9 mouse cellular contexts compared by ENCODE assay signal in genomic region chr7:44890180-44890579, GRCm38 (mm10). TPM values are rescaled to one million over a fixed set of nuclear protein-coding genes. Genes with fewer than 3 reads are reported as not detected.
A peak's percentile ranks its signal among the peaks of the same experiment; 100 is the strongest.
DNase-seq lines count a peak whose midpoint lies in the region; ATAC-seq and TF ChIP-seq lines count a peak whose summit lies in the region.
"Had no signal": no experiment of that assay in that cellular context is flagged by ENCODE, and none has a peak within 500 bp of the region (broad histone marks: within the 10 kb centered on the region; RNA-seq: fewer than 3 reads in every experiment).

No protein-coding gene starts in this region.

- peaks cover 23% of the 10 kb centered on the region; the same call in 1 of the 2 replicates for H3K36me3 ChIP-seq in lung, embryonic 15.5 days
- H3K36me3 ChIP-seq in hindbrain, embryonic 11.5 days (ENCODE audit: control insufficient read depth, insufficient read depth, low read length) = peaks cover 6% of the 10 kb centered on the region; the same call in 1 of the 2 replicates
- peaks cover 8% of the 10 kb centered on the region for H3K36me3 ChIP-seq in liver, postnatal 0 days (replicated peaks; ENCODE audit: insufficient read depth, low read length)

- TF ChIP-seq EP300 in liver, postnatal 0 days (IDR thresholded peaks at IDR 0.05; ENCODE audit: low read depth) = no peak

- DNase-seq in lung, postnatal 4 days = no peak
- no peak for DNase-seq in hindbrain, embryonic 11.5 days (ENCODE audit: low spot score)
- no peak for DNase-seq in liver, postnatal 0 days
- peak; percentile 60 for DNase-seq in yolk sac, embryonic 10.5 days (ENCODE audit: low spot score)
- DNase-seq in adrenal gland, postnatal 36 days = no peak
- DNase-seq in left cerebral cortex, postnatal 14 days (ENCODE audit: low spot score in 2 of 2) = no peak
- DNase-seq: right cerebral cortex, postnatal 14 days; thymus, adult 2 months had no signal

- no peaks in the 10 kb centered on the region for H3K9me3 ChIP-seq in lung, embryonic 15.5 days
- H3K9me3 ChIP-seq in hindbrain, embryonic 11.5 days (ENCODE audit: control insufficient read depth, low read length) = no peaks in the 10 kb centered on the region
- no peaks in the 10 kb centered on the region for H3K9me3 ChIP-seq in liver, postnatal 0 days (ENCODE audit: low read length)

- H3K4me1 ChIP-seq in lung, embryonic 15.5 days = peaks cover 42% of the 10 kb centered on the region
- peaks cover 5% of the 10 kb centered on the region for H3K4me1 ChIP-seq in hindbrain, embryonic 11.5 days (replicated peaks; ENCODE audit: control insufficient read depth, insufficient read depth, low read length)
- H3K4me1 ChIP-seq in liver, postnatal 0 days (ENCODE audit: insufficient read depth) = peaks cover 22% of the 10 kb centered on the region

- ATAC-seq in lung, embryonic 15.5 days (ENCODE audit: borderline replicate concordance, extremely low read depth, low FRiP score, low TSS enrichment) = no peak
- no peak for ATAC-seq in hindbrain, embryonic 11.5 days (ENCODE audit: low FRiP score)
- ATAC-seq in liver, postnatal 0 days = no peak

- H3K9ac ChIP-seq in lung, embryonic 15.5 days = no peak overlapping the region
- no peak overlapping the region for H3K9ac ChIP-seq in hindbrain, embryonic 11.5 days (ENCODE audit: low read depth, low read length)
- no peak overlapping the region for H3K9ac ChIP-seq in liver, postnatal 0 days (replicated peaks)

- H3K27me3 ChIP-seq in lung, embryonic 15.5 days = no peaks in the 10 kb centered on the region
- H3K27me3 ChIP-seq in hindbrain, embryonic 11.5 days (ENCODE audit: control insufficient read depth, insufficient read depth, low read length) = no peaks in the 10 kb centered on the region
- no peaks in the 10 kb centered on the region for H3K27me3 ChIP-seq in liver, postnatal 0 days (ENCODE audit: insufficient read depth, low read length)

- no peak overlapping the region for H3K27ac ChIP-seq in lung, embryonic 15.5 days
- H3K27ac ChIP-seq in hindbrain, embryonic 11.5 days (ENCODE audit: low read depth, low read length) = no peak overlapping the region
- H3K27ac ChIP-seq in liver, postnatal 0 days (ENCODE audit: low read depth) = no peak overlapping the region

- intact Hi-C loops in left cerebral cortex, postnatal 14 days (cut with DNase I) = loop anchor here (2.0 kb wide), 1 partner anchor 17 kb away; no protein-coding TSS in a partner anchor

- H3K4me2 ChIP-seq in lung, embryonic 15.5 days = peak overlapping the region; percentile 87; the same call in 1 of the 2 replicates
- H3K4me2 ChIP-seq in hindbrain, embryonic 11.5 days (replicated peaks; ENCODE audit: low read depth, low read length) = 0 out of 2 replicates have a peak overlapping the region, but pooled peaks have one; percentile 12
- 0 out of 2 replicates have a peak overlapping the region, but pooled peaks have one; percentile 95 for H3K4me2 ChIP-seq in liver, postnatal 0 days (ENCODE audit: low read depth, low read length)

- no peak for TF ChIP-seq CTCF in liver, postnatal 0 days (IDR thresholded peaks at IDR 0.05; ENCODE audit: low read depth)

- H3K4me3 ChIP-seq in lung, embryonic 15.5 days = peak overlapping the region; percentile 86; the same call in 1 of the 2 replicates
- H3K4me3 ChIP-seq in hindbrain, embryonic 11.5 days (ENCODE audit: low read depth, low read length) = no peak overlapping the region
- H3K4me3 ChIP-seq in liver, postnatal 0 days (ENCODE audit: low read depth, low read length) = no peak overlapping the region

- WGBS in lung, embryonic 15.5 days = 77% methylated on average over 6 of the region's 7 CpGs
- 94% methylated on average over 6 of the region's 7 CpGs for WGBS in hindbrain, embryonic 11.5 days
- 72% methylated on average over 6 of the region's 7 CpGs for WGBS in liver, postnatal 0 days (ENCODE audit: insufficient replicate concordance)

RNA-seq across cellular contexts. Expression of gene Med25, which starts 2.3 kb away (rescaled TPM):
- 93.5 and 97.7 TPM in 2 replicates for polyA plus RNA-seq in lung, embryonic 15.5 days (2015; fragmentation: Nextera tagmentation; extraction: Ambion mirVana)
- 72.7 and 76.2 TPM in 2 replicates for polyA plus RNA-seq in hindbrain, embryonic 11.5 days (2014; fragmentation: Nextera tagmentation; extraction: Ambion mirVana)
- polyA plus RNA-seq in liver, postnatal 0 days (2015; fragmentation: Nextera tagmentation; extraction: Ambion mirVana) = 35.6 and 37.7 TPM in 2 replicates
- total RNA-seq in adrenal gland, postnatal 36 days (2021) = 10 to 100 TPM; 86.1 to 97.1 TPM
- total RNA-seq in left cerebral cortex, postnatal 14 days (2021) = 100 to 1,000 TPM in 1 of 2 experiments, 10 to 100 TPM in 1; 92.5 to 103 TPM

RNA-seq across cellular contexts. Expression of gene Fuz, which starts 5.7 kb away (rescaled TPM):
- 21.0 and 24.0 TPM in 2 replicates for polyA plus RNA-seq in lung, embryonic 15.5 days (2015; fragmentation: Nextera tagmentation; extraction: Ambion mirVana)
- polyA plus RNA-seq in hindbrain, embryonic 11.5 days (2014; fragmentation: Nextera tagmentation; extraction: Ambion mirVana) = 13.9 and 18.7 TPM in 2 replicates
- polyA plus RNA-seq in liver, postnatal 0 days (2015; fragmentation: Nextera tagmentation; extraction: Ambion mirVana) = 4.1 and 4.4 TPM in 2 replicates
- 10 to 100 TPM; 24.9 to 25.8 TPM for total RNA-seq in adrenal gland, postnatal 36 days (2021)
- total RNA-seq in left cerebral cortex, postnatal 14 days (2021) = 10 to 100 TPM; 20.4 to 22.9 TPM

RNA-seq across cellular contexts. Expression of gene Ptov1, which starts 20.6 kb away (rescaled TPM):
- polyA plus RNA-seq in lung, embryonic 15.5 days (2015; fragmentation: Nextera tagmentation; extraction: Ambion mirVana) = 371 and 398 TPM in 2 replicates
- polyA plus RNA-seq in hindbrain, embryonic 11.5 days (2014; fragmentation: Nextera tagmentation; extraction: Ambion mirVana) = 314 and 331 TPM in 2 replicates
- 43.5 and 49.8 TPM in 2 replicates for polyA plus RNA-seq in liver, postnatal 0 days (2015; fragmentation: Nextera tagmentation; extraction: Ambion mirVana)
- 100 to 1,000 TPM; 215 to 274 TPM for total RNA-seq in adrenal gland, postnatal 36 days (2021)
- total RNA-seq in left cerebral cortex, postnatal 14 days (2021) = 100 to 1,000 TPM; 263 to 271 TPM

RNA-seq across cellular contexts. Expression of gene Pnkp, which starts 33.2 kb away (rescaled TPM):
- polyA plus RNA-seq in lung, embryonic 15.5 days (2015; fragmentation: Nextera tagmentation; extraction: Ambion mirVana) = 37.6 and 37.9 TPM in 2 replicates
- 26.3 and 27.6 TPM in 2 replicates for polyA plus RNA-seq in hindbrain, embryonic 11.5 days (2014; fragmentation: Nextera tagmentation; extraction: Ambion mirVana)
- 25.6 and 27.9 TPM in 2 replicates for polyA plus RNA-seq in liver, postnatal 0 days (2015; fragmentation: Nextera tagmentation; extraction: Ambion mirVana)
- total RNA-seq in adrenal gland, postnatal 36 days (2021) = 10 to 100 TPM; 41.7 to 50.6 TPM
- 10 to 100 TPM; 26.1 to 28.7 TPM for total RNA-seq in left cerebral cortex, postnatal 14 days (2021)

RNA-seq across cellular contexts. Expression of gene Ap2a1, which starts 39.1 kb away (rescaled TPM):
- polyA plus RNA-seq in lung, embryonic 15.5 days (2015; fragmentation: Nextera tagmentation; extraction: Ambion mirVana) = 63.1 and 64.8 TPM in 2 replicates
- polyA plus RNA-seq in hindbrain, embryonic 11.5 days (2014; fragmentation: Nextera tagmentation; extraction: Ambion mirVana) = 82.7 and 85.0 TPM in 2 replicates
- 25.6 and 29.5 TPM in 2 replicates for polyA plus RNA-seq in liver, postnatal 0 days (2015; fragmentation: Nextera tagmentation; extraction: Ambion mirVana)
- total RNA-seq in adrenal gland, postnatal 36 days (2021) = 100 to 1,000 TPM in 1 of 2 experiments, 10 to 100 TPM in 1; 95.0 to 106 TPM
- total RNA-seq in left cerebral cortex, postnatal 14 days (2021) = 100 to 1,000 TPM; 381 to 392 TPM

Comparison
In these comparisons a context has a peak if more than half of its experiments do, and no peak if none do; other contexts are left out.
1. H3K4me2 ChIP-seq: peak in every context shown above with its lines; median percentile 95 in liver, postnatal 0 days; 87 in lung, embryonic 15.5 days; 12 in hindbrain, embryonic 11.5 days.